Mouse (Mus musculus) central nervous system, embryonic 18 days (tissue): ENCODE results near the gene Gm13757. TPM values are rescaled to one million over a fixed set of nuclear protein-coding genes. Genes with fewer than 3 reads are reported as not detected.

Experiments
- polyA plus RNA-seq: library from polyadenylated mRNA; depleted of rRNA; stranded (reverse); fragments of >200 nt; gene quantifications from 2 replicates; pipeline ENCODE4 v1.2.3, GENCODE M21; 2012; rRNA removed

Gm13757 gene
- polyA plus RNA-seq: not detected in 2 replicates

DNA sequence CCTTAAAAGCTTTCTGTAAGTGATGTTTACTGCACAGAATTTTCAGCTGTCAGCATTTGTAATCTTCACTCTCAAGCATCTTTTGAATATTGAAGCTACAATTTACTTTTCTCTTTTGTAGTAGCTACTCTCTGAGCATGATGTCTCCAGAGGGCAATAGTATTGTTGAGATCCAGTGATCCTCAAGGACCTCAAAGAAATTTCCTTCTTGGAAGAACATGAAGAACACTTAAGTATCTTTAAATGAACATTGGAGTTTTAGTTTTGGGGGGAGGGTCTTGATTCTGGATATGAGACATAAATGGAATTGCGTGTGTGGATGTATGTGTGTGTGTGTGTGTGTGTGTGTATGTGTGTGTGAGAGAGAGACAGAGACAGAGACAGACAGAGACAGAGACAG, at the start of gene Gm13757:
Gene Gm13757 (minus strand): TSS at position 101 of the 400 bp plus-strand sequence.

DNA sequence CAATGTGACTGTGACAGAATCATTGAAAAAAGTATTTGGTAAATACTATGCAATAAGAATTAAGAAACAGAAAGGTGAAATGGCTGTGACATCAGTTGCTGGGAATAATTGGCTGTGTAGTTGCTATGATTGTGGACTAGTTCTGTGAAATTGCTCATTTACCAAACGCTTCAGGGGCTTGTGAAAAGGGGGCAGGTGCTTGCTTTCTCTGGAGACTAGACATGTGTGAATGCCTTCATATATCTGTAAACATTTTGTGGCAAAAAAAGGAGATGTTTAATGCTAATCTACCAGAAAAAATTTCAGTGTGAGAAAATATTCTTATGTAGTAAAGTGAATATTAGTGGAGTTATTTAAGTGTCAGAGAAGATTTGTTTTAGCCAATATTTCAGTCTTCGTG, 44.1 kb upstream of the Gm13757 start, which contains the start of gene Olfr1185-ps1:
Gene Olfr1185-ps1 (plus strand): TSS at position 301 of the 400 bp plus-strand sequence.

DNA sequence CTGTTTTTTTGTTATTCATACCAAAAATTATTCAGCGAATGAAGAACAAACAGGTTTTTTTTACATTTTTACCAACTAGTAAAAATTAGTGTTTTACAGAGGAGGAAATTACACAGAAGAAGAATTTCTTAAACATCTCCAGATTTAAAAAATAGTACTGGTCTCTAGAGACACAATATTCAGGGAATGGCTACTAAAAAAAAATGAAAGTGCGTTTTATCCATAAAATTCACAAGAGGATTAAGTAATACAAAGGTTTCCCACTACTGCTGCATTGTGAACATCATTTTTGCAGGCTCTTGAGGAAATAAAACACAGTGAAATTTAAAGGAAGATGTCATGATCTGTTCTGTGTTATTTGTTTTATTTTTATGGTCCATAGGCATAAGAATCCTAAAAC, 34.4 kb upstream of the Gm13757 start, which contains the start of gene Olfr1184:
Gene Olfr1184 (plus strand): TSS at position 301 of the 400 bp plus-strand sequence.

DNA sequence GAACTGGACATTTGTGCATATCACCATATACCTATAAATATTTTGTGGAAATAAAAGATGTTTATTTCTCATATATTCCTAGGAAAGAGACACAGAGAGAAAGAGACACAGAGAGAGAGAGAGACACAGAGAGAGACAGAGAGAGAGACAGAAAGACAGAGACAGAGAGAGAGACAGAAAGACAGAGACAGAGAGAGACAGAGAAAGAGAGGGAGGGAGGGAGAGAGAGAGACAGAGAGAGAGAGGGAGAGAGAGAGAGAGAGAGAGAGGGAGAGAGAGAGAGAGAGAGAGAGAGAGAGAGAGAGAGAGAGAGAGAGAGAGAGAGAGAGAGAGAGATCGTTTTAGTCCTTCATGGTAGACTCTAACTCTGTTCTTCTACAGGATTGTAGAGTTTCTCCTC, 5.6 kb upstream of the Gm13757 start, which contains the start of gene Olfr1183:
Gene Olfr1183 (plus strand): TSS at position 301 of the 400 bp plus-strand sequence.

DNA sequence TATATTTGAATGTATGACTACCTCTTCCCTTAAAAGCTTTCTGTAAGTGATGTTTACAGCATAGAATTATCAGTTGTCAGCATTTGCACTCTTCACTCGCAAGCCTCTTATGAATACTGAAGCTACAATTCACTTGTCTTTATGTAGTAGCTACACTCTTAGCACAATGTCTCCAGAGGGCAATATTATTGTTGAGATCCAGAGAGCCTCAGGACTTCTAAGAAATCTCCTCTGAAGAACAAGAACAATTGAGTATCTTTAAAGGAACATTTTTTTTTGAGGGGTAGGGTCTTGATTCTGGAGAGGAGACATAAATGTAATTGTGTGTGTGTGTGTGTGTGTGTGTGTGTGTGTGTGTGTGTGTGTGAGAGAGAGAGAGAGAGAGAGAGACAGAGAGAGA, 22.9 kb downstream of the Gm13757 start, which contains the start of gene Olfr1181:
Gene Olfr1181 (minus strand): TSS at position 101 of the 400 bp plus-strand sequence.

DNA sequence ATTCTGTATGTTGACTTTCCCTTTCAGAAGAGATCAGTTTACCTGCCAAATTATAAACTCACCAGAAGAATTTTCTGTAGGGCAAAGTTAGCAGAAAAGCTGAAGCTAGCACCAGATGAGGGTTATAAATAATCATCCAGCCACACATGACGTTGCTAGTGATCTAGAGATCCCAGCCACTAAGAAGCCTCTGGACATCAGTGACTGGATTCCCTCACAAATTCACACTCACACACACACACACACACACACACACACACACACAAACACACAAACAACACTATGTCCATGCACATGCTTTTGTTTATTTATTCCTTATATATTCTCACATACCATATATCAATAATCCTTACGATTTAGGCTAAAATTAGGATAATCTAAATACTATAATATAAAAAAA, 29.9 kb downstream of the Gm13757 start, which contains the start of gene Olfr1180:
Gene Olfr1180 (minus strand): TSS at position 101 of the 400 bp plus-strand sequence.

DNA sequence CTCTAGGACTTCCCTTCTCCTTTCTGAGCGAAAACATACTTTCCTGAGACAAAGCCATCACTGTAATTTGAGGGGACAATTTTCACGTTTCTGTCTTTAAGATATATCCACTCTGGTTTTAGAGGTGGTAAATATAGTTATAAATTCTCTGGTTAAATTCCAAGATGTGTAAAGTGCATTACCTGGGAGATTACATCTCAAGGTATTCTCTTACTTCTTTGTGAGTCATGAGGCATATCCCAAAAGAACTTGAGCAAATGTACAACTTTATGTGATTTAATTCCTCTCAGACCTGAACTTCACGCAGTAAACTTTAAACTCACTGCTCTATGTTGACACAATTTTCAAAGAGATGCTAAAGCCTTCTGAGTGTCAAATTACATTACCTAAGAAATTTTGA, 42.6 kb downstream of the Gm13757 start, which contains the start of gene Olfr1179:
Gene Olfr1179 (minus strand): TSS at position 101 of the 400 bp plus-strand sequence.

Other genes with a start within 250 kb of the Gm13757 start
- not detected in 2 replicates for gene Olfr1170, start 220.8 kb downstream of the Gm13757 start, polyA plus RNA-seq
- not detected in 2 replicates for gene Olfr1173, start 169.3 kb downstream of the Gm13757 start, polyA plus RNA-seq
- not detected in 2 replicates for gene Olfr1174-ps, start 134.0 kb downstream of the Gm13757 start, polyA plus RNA-seq
- not detected in 2 replicates for gene Olfr1175-ps, start 121.9 kb downstream of the Gm13757 start, polyA plus RNA-seq
- not detected in 2 replicates for gene Olfr1176, start 112.4 kb downstream of the Gm13757 start, polyA plus RNA-seq
- gene Olfr1177-ps, start 102.6 kb downstream of the Gm13757 start, polyA plus RNA-seq: not detected in 2 replicates
- not detected in 2 replicates for gene Olfr1178, start 62.1 kb downstream of the Gm13757 start, polyA plus RNA-seq
- not detected in 2 replicates for gene Olfr1179, start 42.7 kb downstream of the Gm13757 start, polyA plus RNA-seq
- gene Olfr1180, start 30.0 kb downstream of the Gm13757 start, polyA plus RNA-seq: not detected in 2 replicates
- gene Olfr1181, start 23.0 kb downstream of the Gm13757 start, polyA plus RNA-seq: not detected in 2 replicates
- gene Olfr1183, start 5.7 kb upstream of the Gm13757 start, polyA plus RNA-seq: not detected in 2 replicates
- not detected in 2 replicates for gene Olfr1184, start 34.5 kb upstream of the Gm13757 start, polyA plus RNA-seq
- gene Olfr1185-ps1, start 44.2 kb upstream of the Gm13757 start, polyA plus RNA-seq: not detected in 2 replicates
- not detected in 2 replicates for gene Olfr1186, start 69.4 kb upstream of the Gm13757 start, polyA plus RNA-seq
- not detected in 2 replicates for gene Olfr1188, start 107.8 kb upstream of the Gm13757 start, polyA plus RNA-seq
- gene Olfr1189, start 137.3 kb upstream of the Gm13757 start, polyA plus RNA-seq: not detected in 2 replicates
- not detected in 2 replicates for gene Olfr1191-ps1, start 191.4 kb upstream of the Gm13757 start, polyA plus RNA-seq
- not detected in 2 replicates for gene Olfr1192-ps1, start 199.4 kb upstream of the Gm13757 start, polyA plus RNA-seq
- not detected in 2 replicates for gene Olfr1193, start 226.5 kb upstream of the Gm13757 start, polyA plus RNA-seq
- gene Olfr1195, start 240.1 kb upstream of the Gm13757 start, polyA plus RNA-seq: not detected in 2 replicates